Mouse (Mus musculus) cerebellum, adult (tissue): ENCODE results near the gene Cflar.
"Not testable (repeated sequence)": the region's sequence is repeated elsewhere in the genome, so short reads cannot be mapped to it uniquely, and the experiment has no call there.

Experiments
- ATAC-seq: cut with Nextera tagmentation; 2 replicates; pipeline ENCODE4 v1.9.2; 2017; ENCODE audit warnings: mild to moderate bottlenecking, moderate library complexity, mixed read lengths; ENCODE audit not compliant: insufficient number of reproducible peaks, low FRiP score, low TSS enrichment

Gene Cflar

DNA sequence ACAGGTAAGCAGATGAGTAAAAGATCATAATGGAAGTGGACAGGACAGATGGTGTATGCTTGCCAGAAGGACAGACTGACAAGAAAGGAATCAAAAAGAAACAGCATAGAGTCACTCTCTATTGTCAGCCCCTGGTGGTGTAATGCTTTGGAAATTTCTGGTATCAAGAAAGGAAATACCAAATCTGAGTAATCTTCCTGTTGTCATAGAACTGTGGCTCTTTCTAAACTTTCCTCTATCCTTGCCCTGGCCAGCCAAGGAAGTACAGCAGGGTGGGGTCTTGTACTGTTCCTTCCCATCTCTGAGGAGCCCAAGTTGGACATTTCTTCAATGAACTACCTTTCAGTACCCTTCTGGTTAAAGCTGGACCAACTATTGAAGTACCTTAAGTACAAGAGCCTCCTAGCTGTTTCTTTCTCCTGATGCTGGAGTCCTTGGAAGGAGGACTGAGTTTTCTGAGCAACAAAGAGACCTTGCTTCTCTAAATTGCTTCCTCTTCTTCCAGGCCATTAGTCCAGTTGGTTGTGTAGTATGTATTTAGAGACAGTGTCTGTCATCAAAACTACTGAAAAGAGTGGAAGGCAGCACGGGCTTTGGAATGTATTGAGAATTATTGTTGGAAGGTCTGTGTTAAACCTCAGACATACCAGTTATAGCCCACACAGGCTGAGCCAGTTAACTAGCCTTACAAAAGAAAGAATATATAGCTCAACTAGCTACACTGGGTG lies 15.9 kb downstream of the Cflar start:
- no peak for ATAC-seq

DNA sequence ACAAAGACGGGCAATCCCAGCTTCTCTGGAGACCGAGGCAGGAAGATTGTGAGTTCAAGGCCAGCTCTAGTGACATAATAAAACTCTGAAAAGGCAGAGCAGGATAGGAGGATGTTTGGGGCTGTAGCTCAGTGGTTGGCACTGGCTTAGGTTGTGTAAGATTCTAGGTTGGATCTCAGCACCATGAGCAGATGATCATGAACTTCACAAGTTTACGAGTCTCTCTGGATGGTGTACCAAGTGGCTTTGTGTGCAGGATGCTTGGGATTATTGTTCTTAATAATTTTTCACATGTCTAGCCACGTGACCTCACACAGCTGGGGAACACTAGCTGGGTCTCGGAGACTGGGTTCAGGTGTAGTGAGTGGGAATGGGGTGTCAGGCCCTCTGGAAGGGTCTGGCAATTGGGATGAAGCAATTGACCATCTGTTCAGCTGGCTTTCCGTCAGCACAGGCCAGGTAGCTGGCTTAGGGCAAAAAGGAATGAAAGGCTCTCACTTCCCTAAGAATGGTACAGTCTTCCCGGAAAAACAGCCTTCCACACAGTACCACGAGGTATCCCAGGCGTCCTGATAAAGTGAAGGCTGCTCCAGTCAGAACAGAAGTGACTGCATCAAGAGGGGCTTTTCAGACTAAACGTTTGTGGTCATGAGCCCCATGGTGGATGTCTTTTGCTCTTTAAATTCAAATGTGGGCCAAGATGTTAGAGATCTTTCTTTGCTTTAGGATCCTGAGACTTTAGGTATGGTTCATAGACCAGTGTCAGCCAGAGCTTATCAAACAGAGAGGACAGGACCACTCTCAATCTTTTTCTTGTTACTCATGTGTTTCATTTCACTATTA lies 16.7 kb downstream of the Cflar start:
- ATAC-seq, result peak; percentile 82

DNA sequence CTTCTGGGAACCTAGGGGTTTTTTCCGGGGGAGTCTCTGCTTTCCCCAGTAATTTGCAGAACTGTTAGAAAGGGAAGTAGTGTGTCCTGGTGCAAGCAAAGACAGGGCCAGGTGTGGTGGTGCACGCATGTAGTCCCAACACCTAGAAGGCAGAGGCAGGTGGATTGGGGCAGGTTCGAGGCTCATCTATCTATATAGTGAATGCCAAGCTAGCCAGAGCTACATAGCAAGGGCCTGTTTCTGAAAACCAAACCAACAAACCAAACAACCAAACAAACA lies 17.2 kb downstream of the Cflar start:
- ATAC-seq, result no peak

DNA sequence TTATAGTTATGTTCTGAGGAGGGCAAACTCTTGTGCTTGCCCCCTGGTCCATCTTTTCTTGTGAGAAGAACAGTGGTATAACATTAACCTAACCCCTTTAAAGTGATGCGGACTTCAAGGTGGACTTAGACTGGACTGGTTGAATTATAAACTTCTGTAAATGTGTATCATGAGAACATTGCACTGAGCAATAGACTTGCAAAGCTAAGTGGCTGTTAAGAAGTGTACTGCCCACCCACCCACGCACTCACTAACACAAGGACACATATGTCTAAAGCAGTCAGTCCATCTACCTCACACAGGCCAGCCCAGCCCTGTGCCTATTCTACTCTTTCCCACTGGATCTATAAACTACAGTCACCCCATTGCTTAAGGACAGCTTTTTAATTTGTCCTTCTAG lies 22.3 kb downstream of the Cflar start:
- no peak for ATAC-seq

DNA sequence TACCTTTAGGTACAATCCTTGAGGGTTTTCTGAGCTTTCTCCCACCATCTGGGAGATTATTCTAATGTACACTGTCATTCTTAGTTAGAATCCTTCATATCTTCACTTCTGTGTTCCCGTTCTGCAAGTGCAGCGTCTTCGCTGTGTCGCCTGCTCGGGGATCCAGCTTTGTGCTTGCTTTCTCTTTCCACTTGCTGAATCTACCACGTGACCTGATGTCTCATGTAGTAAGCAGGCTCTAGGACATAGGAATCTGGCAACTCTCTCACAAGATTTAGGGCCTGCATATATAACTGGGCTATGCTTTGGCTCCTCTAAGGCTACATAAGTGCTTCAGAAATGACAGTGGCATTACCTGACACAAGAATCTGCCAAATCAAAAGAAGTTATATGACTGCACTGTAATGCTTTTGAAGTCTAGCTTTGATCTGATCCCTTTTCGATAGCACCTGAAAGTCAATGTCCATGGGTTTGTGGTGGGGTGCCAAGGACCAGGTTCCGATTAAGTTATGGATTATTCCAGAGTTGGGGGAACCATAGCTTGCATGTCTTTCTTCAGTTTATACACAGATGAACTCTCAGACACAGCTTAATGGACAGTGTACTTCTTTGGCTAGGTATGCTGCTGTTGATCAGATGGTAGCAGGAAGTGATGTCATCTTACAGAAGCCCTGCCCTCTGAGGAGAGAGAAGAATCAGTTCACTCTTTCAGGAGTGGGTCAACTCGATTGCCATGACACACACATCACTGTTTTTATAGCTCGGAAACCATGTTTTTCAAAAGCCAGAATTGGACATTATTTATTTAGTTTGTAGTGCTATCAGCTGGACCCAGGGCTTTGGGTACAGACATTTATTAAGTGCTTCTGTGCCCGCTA lies 23.0 kb downstream of the Cflar start:
- no peak for ATAC-seq

DNA sequence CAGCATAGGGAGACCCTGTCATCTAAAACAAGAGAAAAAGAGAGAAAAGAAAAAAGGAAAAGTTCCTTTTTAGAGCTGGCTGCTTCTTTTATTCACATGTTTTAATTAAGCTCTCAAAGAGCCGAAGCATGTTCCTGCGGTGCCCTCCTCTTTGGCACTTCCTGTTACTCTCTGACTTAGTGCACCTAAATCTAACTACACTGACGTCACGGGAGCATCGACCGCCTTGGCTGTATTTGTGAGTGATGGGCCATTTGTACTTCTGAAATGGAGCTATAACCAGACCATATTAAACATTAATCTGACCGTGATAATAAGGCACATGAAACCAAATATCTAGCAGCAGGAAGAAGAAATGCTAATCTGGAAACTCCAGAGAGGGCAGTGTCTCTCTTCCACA lies 24.7 kb downstream of the Cflar start:
- ATAC-seq, result no peak

DNA sequence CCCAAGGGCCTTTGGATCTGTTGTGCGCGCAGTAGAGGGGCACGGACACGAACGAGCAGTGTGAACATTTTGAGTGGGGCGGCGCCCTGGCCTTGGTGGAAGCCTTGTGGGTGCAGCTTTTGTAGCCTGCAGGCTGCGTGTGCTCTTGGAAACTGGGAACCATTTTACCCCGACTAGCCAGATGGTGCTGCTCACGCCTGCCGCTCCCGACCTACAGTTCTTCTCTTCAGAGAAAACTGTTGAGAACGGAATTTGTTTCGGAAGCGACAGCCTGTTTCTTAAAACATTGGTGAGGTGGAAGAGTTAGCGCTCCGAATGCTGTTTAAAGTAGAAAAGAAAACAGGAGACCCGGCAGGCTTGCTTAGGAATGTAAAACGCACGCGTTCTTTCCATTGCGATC lies 25.7 kb downstream of the Cflar start:
- ATAC-seq, result no peak

DNA sequence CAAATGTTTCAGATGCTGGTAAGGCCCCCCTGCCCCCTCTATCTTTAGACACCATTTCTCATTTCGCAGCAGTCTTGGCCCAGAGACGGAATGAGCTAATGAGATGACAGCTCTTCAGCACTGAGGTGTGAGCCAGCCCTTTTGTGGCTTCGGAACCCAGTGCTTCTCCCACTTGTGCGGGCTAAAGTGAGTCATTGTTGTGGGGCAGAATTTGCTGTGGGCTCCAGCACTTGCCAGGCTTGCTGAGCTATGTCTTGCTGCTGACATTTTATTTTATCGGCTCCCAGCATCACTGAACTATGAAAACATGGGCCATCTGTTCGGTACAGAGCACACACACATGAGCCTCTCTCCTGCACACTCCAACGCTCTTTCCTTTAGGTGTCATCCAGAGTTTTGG lies 28.2 kb downstream of the Cflar start:
- ATAC-seq, result peak; percentile 76

DNA sequence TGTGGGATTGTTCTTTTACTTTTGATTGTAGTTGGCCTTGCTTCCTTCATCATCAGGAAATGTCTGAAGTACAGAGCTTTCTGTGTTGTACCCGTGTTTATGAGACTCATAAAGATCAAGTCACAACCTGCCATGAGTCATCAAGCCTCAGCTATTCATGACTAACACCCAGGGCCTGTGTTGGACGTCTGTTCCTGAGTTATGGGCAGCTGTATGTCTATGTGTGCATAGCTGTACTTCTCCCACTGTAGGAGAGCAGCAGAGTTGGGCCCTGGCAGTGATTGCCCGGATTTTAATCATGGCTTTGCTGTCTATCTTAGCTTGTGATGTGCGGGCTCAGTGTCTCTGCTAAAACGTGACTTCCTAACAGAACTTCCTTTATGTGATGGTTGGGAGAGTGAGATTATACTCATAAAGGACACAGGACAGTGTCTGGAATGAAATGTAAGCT lies 31.3 kb downstream of the Cflar start:
- ATAC-seq, result no peak

DNA sequence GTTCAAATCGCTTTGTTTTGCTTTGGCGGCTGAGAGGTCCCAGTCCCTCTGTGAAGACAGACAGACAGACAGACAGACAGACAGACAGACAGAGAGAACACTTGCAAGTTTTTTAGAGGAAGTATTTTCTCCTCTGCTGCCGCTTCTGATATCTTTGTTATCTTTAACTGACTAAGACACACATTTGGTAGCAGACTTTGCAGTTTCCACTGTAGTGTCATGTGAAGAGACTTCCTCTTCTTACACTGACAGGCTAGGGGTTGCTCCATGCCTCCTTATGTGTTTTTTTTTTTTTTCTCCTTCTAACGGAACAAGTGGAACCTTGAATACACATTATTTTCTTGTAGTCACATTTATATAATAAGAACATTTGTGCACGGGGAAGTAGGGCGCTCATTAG lies 31.9 kb downstream of the Cflar start:
- ATAC-seq, result no peak

DNA sequence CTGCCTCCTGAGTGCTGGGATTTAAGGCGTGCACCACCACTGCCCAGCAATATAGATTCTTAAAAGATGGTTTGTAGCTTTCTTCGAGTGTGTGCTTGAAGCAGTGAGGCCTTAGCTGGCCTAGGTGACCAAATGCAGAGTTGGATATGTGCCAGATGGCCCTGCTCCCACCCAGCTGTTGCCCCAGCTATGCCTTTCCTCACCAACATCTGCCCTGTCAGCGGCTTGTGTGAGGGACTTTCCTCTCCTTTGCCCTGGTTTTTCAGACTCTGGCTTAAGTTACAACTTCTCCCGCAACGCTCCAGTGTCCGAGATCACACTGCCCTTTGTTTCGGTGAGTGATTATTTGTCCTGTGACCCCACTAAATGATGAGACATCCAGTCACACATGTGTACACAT lies 33.3 kb downstream of the Cflar start:
- no peak for ATAC-seq

DNA sequence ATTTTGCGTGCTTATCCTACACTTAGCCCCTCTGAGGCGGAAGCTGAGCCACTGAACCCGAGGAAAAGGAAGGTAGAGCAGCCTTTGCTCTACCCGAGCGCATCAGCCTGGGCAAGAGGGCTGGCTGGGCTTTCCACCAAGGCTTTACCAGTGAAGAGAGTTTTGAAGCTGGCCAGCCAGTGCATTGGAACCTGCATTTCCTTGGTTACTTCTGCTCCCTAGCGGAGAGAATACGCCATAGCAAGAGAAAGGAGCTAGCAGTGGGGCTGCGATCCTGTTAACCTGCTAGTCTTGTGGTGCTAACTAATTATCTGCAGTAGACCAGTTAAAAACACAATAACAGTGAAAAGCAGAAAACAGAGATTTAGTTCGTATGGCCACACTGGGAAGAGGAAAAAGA lies 35.6 kb downstream of the Cflar start:
- ATAC-seq, result peak; percentile 70

DNA sequence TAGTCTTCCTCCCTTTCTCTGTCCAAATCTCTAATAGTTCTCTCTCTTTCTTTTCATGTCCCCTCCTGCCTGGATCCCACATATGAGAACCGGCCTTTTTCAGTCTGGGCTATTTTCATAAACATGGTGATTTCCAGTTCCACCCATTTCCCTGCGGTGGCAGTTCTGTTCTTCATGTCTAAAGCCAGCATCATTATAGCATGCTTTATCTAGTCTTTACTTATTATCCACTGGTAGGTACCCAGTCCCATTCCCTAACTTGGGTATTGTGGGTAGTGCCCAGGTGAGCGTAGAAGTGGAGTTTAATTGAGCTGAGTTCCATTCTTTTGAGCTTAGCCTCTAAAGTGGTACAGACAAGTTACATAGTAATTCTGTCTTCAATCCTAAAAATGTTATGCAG lies 48.1 kb downstream of the Cflar start:
- no peak for ATAC-seq

DNA sequence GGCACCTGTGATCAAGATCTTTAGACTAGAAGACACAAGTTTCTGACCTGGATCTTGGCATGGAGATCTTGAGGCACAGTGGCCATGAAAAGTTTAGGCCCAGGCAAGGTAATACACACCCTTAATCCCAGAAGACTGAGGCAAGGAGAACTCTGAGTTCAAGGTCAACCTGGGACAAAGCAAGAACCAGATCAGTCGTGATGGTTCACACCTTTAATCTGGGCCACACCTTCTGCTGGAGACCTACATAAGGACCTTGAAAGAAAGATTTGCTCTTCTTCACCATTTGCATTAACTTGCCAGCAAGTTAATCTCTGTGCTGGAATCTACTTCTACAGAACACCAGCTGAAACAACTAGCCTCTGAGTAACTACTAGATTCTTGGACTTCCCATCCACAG lies 49.3 kb downstream of the Cflar start:
- no peak for ATAC-seq

DNA sequence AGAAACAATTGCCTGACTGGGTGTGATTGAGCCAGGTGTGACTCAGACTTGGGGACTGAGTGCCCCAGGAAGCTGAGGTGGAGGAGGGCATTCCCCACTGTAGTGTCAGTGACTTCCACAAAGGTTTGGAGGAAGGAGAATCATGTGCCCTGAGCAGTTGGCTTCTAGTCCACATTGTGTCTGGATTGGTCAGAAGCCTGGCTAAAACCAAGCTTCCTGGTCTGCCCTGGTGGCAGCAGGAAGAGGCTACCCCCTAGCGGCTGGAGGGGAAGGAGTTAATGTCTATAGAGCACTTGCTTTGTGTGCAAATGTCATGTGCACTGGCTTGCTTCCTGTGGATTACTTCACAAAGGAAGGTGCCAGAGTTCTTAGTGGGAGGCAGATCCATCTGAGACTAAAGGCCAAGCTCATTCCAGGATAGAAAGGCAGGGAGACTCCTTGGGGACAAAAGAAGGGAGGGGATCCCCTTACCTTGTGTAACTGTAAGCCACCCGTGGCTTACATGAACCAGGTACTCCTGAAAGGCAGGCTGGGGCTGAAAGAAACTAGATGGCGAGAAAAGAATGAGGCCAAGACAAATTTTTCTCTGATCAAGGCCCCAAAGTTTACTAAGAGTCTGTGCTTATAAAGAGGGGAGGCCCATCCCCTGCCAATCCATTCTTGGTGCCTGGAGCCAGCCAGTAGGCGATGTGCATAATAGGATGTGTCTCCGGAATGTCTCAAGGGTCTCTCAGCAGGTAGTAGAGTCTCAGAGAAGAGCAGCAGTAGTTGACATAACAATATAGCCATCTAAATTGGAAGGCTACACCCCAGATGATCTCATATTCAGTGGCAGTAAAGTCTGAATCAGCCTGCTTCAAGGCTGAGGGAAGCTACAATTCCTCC lies 50.3 kb downstream of the Cflar start:
- not testable (repeated sequence) for ATAC-seq

DNA sequence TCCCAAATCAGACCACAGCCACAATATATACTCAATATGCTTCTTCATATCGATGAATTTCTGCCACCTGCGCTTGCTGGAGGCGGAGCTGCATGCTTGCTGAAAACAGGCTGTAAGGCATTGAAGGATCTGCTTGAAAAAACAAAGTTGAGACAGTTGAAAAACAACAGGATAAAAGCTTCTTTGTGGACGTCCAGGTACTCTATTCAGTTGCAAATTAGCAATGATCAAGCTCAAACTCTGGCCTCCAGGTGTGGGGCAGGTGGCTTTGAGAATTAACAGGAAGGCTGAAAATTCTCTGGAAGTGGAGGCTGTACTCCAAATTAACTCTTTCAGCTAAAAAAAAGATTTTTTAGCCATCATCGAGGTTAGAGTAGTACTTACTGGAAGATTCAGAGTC lies 51.3 kb downstream of the Cflar start:
- ATAC-seq, result no peak

DNA sequence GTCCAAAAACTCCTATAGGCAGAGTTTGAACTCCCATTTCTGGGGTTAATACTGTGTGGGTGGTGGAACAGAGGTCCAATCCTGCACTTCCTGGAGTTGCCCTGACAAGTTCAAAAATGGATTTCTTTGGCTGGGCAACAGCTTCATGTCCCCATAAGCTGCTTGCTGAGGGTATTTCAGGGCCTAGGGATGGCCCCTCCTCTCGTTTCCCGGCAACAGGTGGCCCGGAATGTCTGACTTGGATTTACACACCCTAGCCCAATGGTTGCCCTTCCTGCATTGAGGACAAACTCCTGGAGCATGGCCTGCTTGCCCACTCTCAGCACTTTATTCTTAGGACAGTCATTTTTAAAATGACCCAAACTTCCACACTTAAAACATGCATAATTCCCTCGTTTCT lies 55.1 kb downstream of the Cflar start:
- ATAC-seq, result not testable (repeated sequence)

DNA sequence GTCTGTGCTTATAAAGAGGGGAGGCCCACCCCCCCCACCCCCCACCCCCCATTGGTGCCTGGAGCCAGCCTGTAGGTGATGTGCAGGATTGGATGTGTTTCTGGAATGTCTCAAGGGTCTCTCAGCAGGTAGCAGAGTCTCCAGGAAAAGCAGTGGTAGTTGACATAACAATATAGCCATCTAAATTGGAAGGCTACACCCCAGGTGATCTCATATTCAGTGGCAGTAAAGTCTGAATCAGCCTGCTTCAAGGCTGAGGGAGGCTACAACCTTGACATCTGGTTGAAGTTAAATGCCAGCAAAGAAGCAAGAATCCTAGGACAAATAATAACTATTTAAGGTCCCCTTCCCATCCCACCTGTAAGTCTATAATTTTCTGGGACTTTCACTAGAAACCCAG lies 57.8 kb downstream of the Cflar start:
- no peak for ATAC-seq

DNA sequence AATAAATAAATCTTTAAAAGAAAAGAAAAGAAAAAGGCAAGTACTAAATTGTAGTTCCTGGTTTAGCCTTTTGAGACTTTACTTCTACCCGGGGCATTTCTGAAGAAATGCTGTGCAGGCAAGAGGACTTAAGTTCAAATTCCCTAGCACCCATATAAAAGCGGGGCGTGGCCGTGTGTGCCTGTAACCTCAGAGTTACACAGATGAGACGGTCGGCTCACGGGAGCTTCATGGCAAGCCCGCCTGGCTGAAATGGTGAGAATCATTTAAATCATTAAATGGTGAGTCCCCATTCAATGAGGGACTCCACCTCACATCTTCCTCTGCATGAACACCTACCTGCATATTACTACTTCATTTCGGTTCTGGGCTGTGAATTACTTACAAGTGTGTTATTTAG lies 58.4 kb downstream of the Cflar start:
- no peak for ATAC-seq

DNA sequence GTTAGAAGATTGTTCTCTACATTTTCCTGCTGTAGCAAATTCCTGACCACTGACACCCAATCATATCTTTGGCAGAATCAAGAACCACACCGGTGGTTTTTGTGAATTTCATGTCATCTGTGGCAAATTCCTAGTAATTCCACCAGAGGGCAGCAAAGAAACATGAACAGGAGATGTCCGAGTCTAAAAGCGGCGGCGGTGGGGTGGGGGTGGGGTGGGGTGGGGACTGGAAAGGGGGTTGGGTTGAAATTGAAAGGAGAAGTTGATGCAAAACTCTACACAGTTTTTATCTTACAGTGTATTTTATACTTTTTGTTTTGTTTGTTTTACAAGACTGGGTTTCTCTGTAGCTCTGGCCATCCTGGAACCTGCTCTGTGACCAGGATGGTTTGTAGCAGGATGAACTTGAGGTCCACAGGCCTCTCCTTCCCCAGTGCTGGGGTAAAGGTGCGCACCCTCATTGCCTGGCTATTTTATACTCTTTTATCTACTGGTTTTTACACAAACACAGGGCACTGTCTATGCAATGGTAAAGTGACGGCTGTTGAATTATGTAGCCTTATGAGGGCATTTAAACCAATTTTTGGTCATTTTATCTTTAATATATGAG lies 58.9 kb downstream of the Cflar start:
- no peak for ATAC-seq
